Mouse (Mus musculus): ENCODE results near the gene Kif2b.

Gene Kif2b

GRCm38 (mm10) chr11:91577317-91577716 is at the start of gene Kif2b:
TSS of gene Kif2b (minus strand) at chr11:91577558.
- no peak for DNase-seq (ENCODE audit: low read depth)

- DNase-seq (ENCODE audit: low read depth): no peak
Observed at GRCm38 (mm10) chr11:91593088-91593487, 15.7 kb upstream of the Kif2b start.

- DNase-seq (ENCODE audit: low read depth): no peak
Observed at GRCm38 (mm10) chr11:91576856-91577255, 502 bp downstream of the Kif2b start.

- no peak for DNase-seq (ENCODE audit: low read depth)
Observed at GRCm38 (mm10) chr11:91575406-91575805, 2.0 kb downstream of the Kif2b start.

GRCm38 (mm10) chr11:91574477-91574876 is 2.9 kb downstream of the Kif2b start:
- peak; percentile 18 for DNase-seq (ENCODE audit: low read depth)

- DNase-seq (ENCODE audit: low read depth): no peak
Observed at GRCm38 (mm10) chr11:91530737-91531136, 46.6 kb downstream of the Kif2b start.
